Mouse (Mus musculus) embryonic fibroblast, embryonic 13.5 days (primary cell): ENCODE results near the gene Gm20388. TPM values are rescaled to one million over a fixed set of nuclear protein-coding genes. Genes with fewer than 3 reads are reported as not detected.

ENCODE experiments used
- H3K27ac ChIP-seq: 2 replicates; pipeline ENCODE4 v1.5.1; 2012; ENCODE audit warnings: low read length, control low read depth, inconsistent platforms; ENCODE audit not compliant: insufficient read depth
- H3K4me1 ChIP-seq: 2 replicates; pipeline ENCODE4 v1.6.1; 2011; ENCODE audit warnings: low read length; ENCODE audit not compliant: control insufficient read depth, insufficient read depth
- H3K4me3 ChIP-seq: 2 replicates; pipeline ENCODE4 v1.5.1; 2011; ENCODE audit warnings: mild to moderate bottlenecking, control low read depth, low read length; ENCODE audit not compliant: insufficient read depth
- CTCF ChIP-seq: IDR thresholded peaks from 2 replicates; pipeline ENCODE4 v1.5.1; 2011; ENCODE audit warnings: mild to moderate bottlenecking, control low read depth, low read length, moderate library complexity, borderline replicate concordance; ENCODE audit not compliant: insufficient read depth
- POLR2A ChIP-seq: IDR thresholded peaks from 2 replicates; pipeline ENCODE4 v1.6.1; 2011; ENCODE audit warnings: low read depth, mild to moderate bottlenecking, control low read depth, low read length, moderate library complexity
- polyA plus RNA-seq: library from polyadenylated mRNA; stranded (reverse); fragments of >200 nt; gene quantifications from 2 replicates; pipeline ENCODE4 v1.2.4, GENCODE M21; 2011; ENCODE audit warnings: low read depth; ENCODE audit not compliant: missing spikeins, insufficient read length

The Gm20388 gene
- polyA plus RNA-seq, 1 experiment = 82.8 TPM

DNA sequence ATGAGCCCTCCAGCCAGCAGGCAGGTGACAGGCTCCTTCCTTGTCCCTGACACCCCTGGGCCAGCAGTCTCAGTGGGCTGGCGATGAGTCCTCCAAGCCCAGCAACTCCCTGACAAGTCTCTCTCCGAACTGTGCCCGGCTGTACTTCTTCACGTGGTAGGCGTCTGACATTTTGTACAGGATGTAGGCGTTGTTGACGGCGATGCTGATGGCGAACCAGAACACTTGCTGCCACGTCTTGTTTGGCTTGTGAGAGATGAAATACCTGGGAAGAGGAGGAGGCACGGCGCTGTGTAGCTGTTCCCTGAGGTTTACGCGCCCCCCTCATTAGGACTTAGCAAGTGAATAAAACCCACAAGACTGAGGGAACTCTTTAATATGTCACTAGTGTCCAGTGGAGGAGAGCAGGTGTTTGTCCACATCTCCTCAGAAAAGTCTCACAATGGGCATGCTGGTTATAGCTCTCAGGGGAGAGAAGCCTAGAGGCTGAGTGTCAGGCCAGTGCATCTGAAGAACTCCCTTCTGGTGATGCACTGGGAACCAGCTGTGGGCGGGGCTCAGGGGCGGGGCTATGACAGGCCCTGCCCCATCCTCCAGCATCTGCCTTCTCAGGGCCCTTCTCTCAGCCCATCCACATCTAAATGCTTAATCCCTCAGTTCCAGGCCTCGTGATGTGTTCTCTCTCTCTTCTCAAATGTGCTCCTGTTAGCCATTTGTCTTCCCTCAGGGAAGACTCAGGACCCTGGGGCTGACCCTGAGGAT lies 4460.0 kb downstream of the Gm20388 start:
- Histone ChIP-seq H3K4me3 (no peak overlapping the region), H3K27ac (no peak overlapping the region), H3K4me1 (no peaks in the 10 kb centered on the region)
- TF ChIP-seq CTCF (no peak), POLR2A (no peak)

DNA sequence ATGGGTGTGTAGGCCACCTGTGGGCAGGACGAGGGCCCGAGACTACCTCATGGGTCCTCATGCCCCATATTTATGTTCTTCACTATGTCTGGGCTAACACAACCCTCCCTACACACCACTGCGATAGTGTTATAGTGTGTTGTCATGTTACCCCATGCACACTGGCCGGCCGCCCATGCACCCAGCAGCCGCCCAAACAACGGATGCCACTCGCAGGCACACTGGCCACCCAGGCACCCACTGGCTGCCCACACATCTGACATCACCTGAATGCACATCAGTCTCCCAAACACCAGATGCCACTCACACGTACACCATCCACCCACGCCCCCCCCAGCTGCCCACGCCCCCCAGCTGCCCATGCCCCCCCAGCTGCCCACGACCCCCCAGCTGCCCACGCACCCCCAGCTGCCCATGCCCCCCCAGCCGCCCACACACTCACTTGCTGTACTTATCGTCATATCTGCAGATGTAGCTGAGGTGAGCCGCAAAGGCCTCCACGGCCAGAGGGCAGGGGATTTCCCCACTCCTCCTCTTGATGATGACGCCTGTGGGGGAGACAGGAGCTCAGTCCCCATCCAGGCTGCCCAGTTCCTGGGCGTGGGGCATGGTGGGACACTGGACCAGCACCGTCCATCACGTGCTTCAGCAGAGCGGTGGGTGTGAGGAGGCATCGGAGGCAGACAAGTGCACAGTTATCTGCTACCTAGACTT lies 4460.9 kb downstream of the Gm20388 start:
- Histone ChIP-seq H3K4me3 (no peak overlapping the region), H3K27ac (no peak overlapping the region), H3K4me1 (no peaks in the 10 kb centered on the region)
- TF ChIP-seq CTCF = no peak
- TF ChIP-seq POLR2A = no peak

DNA sequence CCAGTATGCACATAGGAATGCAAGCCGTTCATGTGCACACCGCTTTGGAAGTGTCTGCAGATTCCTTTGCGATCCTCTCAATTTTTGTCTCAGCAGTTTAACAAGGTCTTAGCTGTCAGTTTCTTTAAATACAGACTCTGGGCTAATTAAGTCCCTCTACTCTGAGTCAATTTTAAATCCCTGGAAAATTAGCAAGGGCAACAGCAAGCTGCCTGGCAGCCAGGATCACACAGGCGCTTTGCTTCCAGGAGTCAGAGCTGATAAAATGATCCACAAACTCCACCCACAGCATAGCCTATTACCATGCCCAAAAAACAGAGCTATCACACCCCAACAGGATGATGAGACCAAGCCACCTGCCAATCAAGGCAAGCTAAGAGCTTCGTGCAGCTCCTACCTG lies 4463.1 kb downstream of the Gm20388 start:
- Histone ChIP-seq H3K27ac (no peak overlapping the region), H3K4me1 (no peaks in the 10 kb centered on the region), H3K4me3 (no peak overlapping the region)
- no peak for TF ChIP-seq CTCF
- no peak for TF ChIP-seq POLR2A

GRCm38 (mm10) chr8:124375168-124375567 lies 4464.5 kb downstream of the Gm20388 start:
- no peaks in the 10 kb centered on the region for H3K4me1 ChIP-seq
- TF ChIP-seq POLR2A = no peak
- TF ChIP-seq CTCF = no peak

DNA sequence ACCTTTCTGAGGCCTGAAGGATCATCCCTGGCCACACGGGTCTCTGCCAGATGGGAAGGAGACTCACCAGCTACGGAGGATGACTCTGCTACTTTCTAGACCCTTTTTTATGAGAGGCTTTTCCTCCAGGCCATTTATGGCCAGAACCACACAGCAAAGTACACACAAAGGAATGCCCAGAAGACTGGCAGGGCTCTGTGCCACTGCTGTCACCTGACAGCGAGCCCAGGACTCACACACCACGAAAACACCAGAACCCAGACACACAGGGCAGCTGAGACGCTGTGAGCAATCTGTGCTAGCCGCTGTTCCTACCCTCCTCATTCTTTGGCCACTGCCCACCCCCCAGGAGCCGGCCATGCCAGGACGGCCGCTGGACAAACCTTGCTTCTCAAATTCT lies 4465.1 kb downstream of the Gm20388 start:
- no peaks in the 10 kb centered on the region for H3K4me1 ChIP-seq
- H3K4me3 ChIP-seq = no peak overlapping the region
- H3K27ac ChIP-seq = no peak overlapping the region
- TF ChIP-seq POLR2A = no peak
- TF ChIP-seq CTCF = no peak

More at GRCm38 (mm10) chr8:124375168-124375567, 4464.5 kb downstream of the Gm20388 start:
- H3K4me3 ChIP-seq = no peak overlapping the region
- no peak overlapping the region for H3K27ac ChIP-seq

- no peak overlapping the region for H3K27ac ChIP-seq
- no peaks in the 10 kb centered on the region for H3K4me1 ChIP-seq
- no peak overlapping the region for H3K4me3 ChIP-seq
- no peak for TF ChIP-seq POLR2A
- no peak for TF ChIP-seq CTCF
Observed at GRCm38 (mm10) chr8:124376406-124376805, 4465.8 kb downstream of the Gm20388 start.

GRCm38 (mm10) chr8:124379289-124379688 lies 4468.6 kb downstream of the Gm20388 start:
- Histone ChIP-seq H3K27ac (no peak overlapping the region), H3K4me1 (no peaks in the 10 kb centered on the region), H3K4me3 (no peak overlapping the region)
- TF ChIP-seq CTCF (no peak), POLR2A (no peak)

- Histone ChIP-seq H3K4me3 (no peak overlapping the region), H3K27ac (no peak overlapping the region), H3K4me1 (no peaks in the 10 kb centered on the region)
- TF ChIP-seq CTCF (no peak), POLR2A (no peak)
Observed at GRCm38 (mm10) chr8:124382235-124382634, 4471.6 kb downstream of the Gm20388 start.

GRCm38 (mm10) chr8:124384336-124384735 lies 4473.7 kb downstream of the Gm20388 start:
- H3K4me3 ChIP-seq = no peak overlapping the region
- TF ChIP-seq POLR2A (no peak), CTCF (no peak)
- no peaks in the 10 kb centered on the region for H3K4me1 ChIP-seq
- H3K27ac ChIP-seq = no peak overlapping the region

DNA sequence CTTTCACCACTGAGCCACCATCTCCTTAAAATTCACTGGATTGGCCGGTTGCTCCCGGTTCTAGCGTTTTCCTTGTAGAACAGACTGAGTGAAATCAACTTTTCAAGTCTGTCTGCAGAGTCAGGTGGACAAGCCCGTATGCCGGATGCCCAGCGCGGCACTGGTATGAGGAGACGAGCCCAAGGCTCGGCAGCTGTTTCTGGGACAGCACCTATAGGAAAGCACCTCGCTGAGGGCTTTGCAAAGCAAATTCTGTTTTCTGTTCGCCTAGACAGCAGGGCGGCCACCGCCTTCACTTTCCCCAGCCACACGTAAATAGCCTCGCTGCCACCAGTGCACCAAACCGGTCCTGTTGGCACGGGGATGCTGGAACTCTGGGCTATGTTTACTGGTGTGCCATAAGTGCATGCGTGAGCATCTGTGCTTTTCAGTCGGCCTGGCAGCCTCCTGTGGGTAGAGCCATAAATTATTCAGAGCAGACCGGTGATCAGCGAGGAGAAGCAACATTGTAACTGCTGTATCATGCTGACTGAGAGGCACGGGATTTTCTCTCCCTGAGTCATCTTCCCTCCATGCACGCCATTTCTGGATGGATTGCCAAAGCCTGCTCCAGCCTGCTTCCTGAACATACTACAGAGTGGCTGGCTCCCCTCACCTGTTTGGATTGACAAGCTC lies 4475.7 kb downstream of the Gm20388 start:
- TF ChIP-seq POLR2A = no peak
- no peak for TF ChIP-seq CTCF
- no peak overlapping the region for H3K27ac ChIP-seq
- no peak overlapping the region for H3K4me3 ChIP-seq
- no peaks in the 10 kb centered on the region for H3K4me1 ChIP-seq
